Mouse (Mus musculus) thymus, postnatal 10 days (tissue): ENCODE measurements around the gene Slamf6.

Experiments
- DNase-seq, 2 experiments: peaks; one replicate each; pipeline ENCODE4 v3.0.0; 2021; ENCODE audit warnings: low spot score in 2 of 2

The Slamf6 gene

DNA sequence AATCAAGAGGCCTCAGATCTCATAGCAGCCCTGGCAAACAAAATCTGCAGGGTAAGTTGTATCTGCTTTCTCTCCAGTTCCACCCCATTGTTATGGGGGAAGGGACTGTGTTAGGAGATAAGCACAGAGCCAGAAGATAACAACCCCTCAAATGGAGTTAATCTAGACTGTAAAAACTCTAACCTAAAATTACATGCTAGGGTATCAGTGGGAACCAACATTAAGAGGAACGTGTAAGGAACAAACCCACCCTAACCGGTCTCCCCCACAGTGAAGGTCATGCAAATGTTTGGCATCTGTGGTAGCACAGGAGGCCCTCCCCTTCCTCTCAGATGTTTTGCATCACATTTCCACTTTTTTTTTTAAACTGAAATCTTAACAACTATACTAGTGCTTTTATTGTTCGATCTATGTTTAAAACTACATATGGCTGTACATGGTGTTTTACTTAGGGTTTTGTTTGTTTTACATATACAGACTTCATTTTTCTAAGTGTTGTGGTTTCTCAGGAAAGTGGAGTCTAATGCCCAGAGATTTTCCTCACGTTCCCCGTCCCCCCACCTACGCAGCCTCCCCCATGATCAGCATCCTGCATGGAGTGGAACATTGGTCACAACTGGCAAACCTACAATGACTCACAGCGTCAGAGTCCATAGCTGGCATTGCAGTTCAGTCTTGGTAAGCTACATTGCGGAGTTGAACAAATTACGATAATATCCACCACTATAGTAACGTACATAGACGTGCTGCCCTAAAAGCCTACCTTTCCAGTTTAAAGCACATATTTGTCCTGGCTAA lies 77.8 kb downstream of the Slamf6 start:
- no peak for DNase-seq

DNA sequence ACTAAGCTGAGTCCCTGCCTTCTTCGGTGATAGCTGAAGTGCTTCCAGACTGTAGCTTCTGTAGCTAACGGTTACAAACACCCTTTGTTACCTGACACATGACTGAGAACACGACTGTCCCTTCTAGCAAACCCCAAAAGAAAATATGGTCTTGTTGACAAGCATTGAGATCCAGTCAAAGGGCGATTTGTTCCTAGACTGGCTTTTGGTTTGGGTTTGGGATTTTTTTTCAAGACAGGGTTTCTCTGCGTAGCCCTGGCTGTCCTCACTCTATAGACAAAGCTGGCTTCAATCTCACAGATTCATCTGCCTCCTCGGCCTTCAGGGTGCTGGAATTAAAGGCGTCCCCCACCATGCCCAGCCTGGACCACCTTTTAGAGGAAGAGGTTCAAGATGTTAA lies 79.4 kb downstream of the Slamf6 start:
- no peak for DNase-seq

DNA sequence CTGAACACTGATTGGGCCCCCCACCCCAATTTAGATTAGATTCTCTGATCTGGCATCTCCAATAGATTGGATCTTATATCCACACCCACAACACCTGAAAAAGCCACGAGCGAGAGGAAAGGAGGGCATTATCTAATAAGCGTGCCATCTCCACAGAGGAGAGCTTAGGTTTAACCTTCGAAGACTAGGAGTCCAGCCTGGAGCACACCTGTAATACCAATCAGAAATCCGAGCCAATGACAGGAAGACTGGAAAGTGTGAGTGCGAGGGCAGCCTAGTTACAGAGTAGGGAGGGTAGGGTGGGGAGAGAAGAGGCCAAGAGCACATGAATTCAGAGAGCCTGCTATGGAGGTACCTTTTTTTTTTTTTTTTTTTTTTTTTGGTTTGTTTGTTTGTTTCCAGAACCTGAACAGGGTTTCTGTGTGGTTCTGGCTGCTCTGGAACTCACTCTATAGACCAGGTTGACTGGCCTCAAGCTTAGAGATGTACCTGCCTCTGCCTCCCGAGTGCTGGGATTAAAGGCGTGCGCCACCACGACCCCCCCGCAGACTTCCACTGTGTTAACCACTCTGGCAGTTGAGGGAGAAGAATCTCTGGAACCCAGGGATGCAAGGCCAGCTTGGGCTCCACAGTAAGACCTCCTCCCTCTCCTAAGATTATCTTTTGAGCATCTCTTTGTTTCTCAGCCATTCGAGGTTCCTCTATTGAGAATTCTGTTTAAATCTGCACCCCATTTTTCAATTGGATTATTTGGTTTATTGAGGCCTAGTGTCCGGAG lies 81.7 kb downstream of the Slamf6 start:
- DNase-seq = no peak

DNA sequence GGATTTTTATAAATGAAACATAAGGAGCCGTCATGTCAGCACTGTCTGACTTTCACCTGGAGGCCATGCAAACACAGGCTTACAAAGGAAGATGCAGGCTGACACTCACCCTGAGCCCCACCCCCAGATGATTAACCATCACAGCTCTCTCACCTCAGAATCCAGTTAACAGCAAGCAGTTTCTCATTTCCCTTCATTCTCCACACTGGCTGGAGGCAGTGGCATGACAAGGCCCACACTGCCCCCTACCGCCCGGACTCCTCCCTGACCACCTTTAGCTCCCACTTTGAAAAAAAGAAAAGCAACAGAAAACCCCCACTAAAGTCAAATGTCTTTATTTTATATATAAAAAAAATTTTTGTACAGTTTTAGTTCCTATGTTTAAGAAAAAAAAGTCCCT lies 83.3 kb downstream of the Slamf6 start:
- peak; percentile 79 to 91 for DNase-seq

DNA sequence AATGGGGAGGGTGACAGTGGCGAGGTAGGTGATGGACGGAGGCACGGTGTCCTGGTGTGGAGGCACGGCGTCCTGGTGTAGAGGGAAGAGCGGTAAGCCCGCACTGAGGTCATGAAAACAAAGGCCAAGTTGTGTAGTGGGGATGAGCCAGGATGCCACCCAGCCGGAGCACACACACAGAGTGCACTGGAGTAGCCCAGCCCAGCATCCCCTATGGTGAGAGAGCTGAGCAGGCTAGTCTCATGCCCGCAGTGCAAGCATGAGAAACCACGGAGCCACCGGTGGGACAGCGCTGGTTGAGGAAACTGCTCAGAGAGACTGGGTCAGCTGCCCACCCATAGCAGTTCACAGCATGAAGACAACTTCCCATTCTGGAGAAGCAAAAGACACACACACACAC lies 84.3 kb downstream of the Slamf6 start:
- no peak for DNase-seq
